Mouse (Mus musculus): ENCODE data around the gene Dock9. TPM values are rescaled to one million over a fixed set of nuclear protein-coding genes. Genes with fewer than 3 reads are reported as not detected.

Gene Dock9
- polyA plus RNA-seq, 1 experiment = 0.04 TPM

DNA sequence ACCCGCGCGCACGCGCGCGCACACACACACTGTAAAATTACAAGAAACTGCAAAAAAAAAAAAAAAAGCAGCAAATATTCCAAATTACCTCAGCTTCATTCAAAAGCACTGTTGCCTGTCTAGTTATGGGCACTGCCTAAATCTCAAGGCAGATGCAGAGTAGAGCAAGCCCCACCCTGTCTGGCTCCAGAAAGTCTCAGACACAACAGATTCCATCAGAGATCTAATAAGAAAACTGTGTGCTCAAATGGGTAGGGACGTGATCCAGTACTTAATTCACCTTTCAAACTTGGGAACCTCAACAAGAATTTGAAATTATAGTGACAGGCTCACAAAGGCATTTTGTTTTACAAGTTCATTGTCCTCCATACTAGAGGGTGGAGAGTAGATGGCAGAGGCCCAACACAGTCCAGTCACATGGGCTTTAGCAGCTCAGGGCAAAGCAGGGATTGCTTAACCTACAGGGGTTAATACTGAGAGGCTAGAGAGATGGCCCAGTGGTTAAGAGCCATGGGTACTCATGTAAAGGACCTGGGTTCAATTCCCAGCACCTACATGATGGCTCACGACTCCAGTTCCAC, 131.9 kb downstream of the Dock9 start:
- Histone ChIP-seq H3K4me3 (replicated peaks) (no peak overlapping the region), H3K27me3 (ENCODE audit: control insufficient read depth) (no peaks in the 10 kb centered on the region), H3K9me3 (ENCODE audit: control insufficient read depth, low read length) (no peaks in the 10 kb centered on the region; the same call in 1 of the 2 replicates), H3K36me3 (ENCODE audit: control insufficient read depth) (no peaks in the 10 kb centered on the region), H3K4me1 (ENCODE audit: control insufficient read depth) (no peaks in the 10 kb centered on the region)
- no peak for TF ChIP-seq GATA1 (IDR thresholded peaks at IDR 0.05; ENCODE audit: low read length)
- TF ChIP-seq TAL1 (IDR thresholded peaks at IDR 0.05; ENCODE audit: low read length) = no peak

DNA sequence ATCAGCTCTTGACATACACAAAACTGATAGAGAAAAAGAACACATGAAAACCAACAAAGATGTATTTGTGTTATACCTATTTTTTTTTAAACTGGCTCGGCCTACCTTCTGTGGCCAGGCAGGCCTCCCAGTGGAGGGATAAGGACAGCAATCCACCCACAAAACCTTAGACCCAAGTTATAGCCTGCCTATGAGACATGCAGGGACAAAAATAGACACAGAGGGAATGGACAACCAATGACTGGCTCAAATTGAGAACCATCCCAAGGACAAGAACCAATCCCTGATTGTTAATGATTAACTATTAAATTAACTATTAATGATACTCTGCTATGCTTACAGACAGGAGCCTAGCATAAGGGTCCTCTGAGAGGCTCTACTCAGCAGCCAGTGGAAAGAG, 133.7 kb downstream of the Dock9 start:
- TF ChIP-seq GATA1 (IDR thresholded peaks at IDR 0.05; ENCODE audit: low read length) (no peak), TAL1 (IDR thresholded peaks at IDR 0.05; ENCODE audit: low read length) (no peak)

DNA sequence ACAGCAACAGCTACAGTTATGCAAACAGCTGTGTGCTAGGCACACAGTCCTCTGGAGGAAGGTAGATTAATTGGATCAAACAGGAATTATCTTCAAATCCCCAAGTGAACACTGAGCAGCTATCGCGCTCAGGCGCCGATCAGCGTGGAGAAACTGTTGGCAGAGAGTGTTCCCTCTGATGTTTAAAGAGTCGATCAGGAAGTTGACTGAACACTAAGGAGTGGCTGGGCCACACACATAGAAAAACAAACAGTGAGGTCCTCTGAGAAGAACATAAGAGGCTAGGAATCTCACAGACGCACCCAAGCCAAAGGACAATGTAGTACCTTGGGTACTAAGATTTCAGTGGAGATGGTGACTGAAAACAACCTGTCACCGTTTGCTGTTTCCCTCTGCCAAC, 136.7 kb downstream of the Dock9 start:
- Histone ChIP-seq H3K4me3 (replicated peaks) (no peak overlapping the region), H3K9me3 (ENCODE audit: control insufficient read depth, low read length) (no peaks in the 10 kb centered on the region; the same call in 1 of the 2 replicates), H3K4me1 (ENCODE audit: control insufficient read depth) (no peaks in the 10 kb centered on the region), H3K27me3 (ENCODE audit: control insufficient read depth) (no peaks in the 10 kb centered on the region), H3K36me3 (ENCODE audit: control insufficient read depth) (no peaks in the 10 kb centered on the region)
- TF ChIP-seq GATA1 (IDR thresholded peaks at IDR 0.05; ENCODE audit: low read length) = no peak

More for the DNA sequence above, 133.7 kb downstream of the Dock9 start:
- Histone ChIP-seq H3K36me3 (ENCODE audit: control insufficient read depth) (no peaks in the 10 kb centered on the region), H3K27me3 (ENCODE audit: control insufficient read depth) (no peaks in the 10 kb centered on the region), H3K4me1 (ENCODE audit: control insufficient read depth) (no peaks in the 10 kb centered on the region), H3K4me3 (replicated peaks) (no peak overlapping the region), H3K9me3 (ENCODE audit: control insufficient read depth, low read length) (no peaks in the 10 kb centered on the region; the same call in 1 of the 2 replicates)

DNA sequence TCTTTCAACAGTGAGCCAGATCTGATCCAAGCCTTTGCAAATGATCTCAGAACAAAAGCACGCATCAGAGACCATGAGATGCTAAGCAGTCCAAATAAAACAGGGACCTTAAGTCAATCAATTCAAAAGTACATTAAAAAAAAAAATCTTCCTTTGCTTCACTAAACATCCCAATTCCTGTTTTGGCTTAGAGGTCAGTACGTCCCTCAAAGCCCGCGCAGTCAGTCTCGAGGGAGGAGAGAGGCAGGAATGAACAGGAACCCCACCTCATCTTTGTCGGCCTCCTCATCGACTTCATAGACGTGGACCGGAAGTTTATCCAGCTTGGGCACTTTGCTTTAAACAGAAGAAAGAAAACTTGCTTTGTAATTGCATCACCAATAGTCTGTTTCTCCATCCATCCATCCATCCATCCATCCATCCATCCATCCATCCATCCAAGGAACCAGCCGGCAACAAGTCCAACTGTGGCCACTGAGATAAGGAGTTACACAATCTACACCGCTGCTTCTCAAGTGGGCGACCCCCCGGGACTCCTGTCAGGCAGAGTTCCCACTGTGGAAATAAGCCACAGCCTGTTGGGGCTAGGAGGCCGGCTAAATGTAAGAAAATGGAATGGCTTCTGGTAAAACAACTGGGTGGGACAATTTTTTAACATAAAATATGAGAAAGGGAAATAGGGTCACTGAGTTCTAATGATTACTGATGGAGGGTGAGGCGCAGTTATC, 137.3 kb downstream of the Dock9 start:
- Histone ChIP-seq H3K27me3 (ENCODE audit: control insufficient read depth) (no peaks in the 10 kb centered on the region), H3K4me3 (replicated peaks) (no peak overlapping the region), H3K9me3 (ENCODE audit: control insufficient read depth, low read length) (no peaks in the 10 kb centered on the region; the same call in 1 of the 2 replicates), H3K36me3 (ENCODE audit: control insufficient read depth) (no peaks in the 10 kb centered on the region), H3K4me1 (ENCODE audit: control insufficient read depth) (no peaks in the 10 kb centered on the region)
- no peak for TF ChIP-seq GATA1 (IDR thresholded peaks at IDR 0.05; ENCODE audit: low read length)
- no peak for TF ChIP-seq TAL1 (IDR thresholded peaks at IDR 0.05; ENCODE audit: low read length)

DNA sequence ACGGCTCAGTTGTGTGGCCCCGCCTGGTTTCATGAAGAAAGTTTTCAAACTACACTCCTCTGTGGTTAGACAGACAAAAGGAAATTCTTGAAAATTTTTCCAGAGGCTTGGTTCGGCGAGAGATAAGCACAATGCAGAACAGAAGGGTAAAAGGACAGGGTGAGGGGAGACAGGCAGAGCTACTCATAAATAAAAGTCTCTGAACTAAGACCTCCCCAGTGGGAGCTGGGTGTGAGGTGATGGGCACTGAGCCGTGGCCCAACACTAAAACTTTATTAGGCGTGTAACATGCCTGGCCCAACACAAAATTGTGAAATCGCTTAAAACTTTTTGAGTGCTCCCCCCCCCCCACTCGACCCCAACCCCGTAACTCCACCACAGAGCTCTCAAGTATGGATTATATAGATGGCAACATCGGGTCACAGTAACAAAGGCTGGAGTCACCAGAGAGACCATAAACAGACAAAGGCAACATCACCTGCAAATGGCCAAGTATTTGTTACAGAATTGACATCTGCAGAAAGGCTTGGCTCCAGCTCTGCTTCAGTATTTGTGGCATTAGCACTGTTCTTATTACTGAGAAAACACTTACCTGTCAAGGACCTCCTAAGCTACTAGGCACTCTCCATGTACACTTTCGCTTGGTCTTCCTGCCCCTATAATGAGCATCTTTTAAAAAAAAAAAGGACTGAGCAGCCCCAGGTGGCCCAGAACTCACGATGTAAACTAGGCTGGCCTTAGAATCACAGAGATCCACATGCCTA, 138.4 kb downstream of the Dock9 start:
- no peaks in the 10 kb centered on the region for H3K27me3 ChIP-seq (ENCODE audit: control insufficient read depth)
- H3K9me3 ChIP-seq (ENCODE audit: control insufficient read depth, low read length) = no peaks in the 10 kb centered on the region; the same call in 1 of the 2 replicates
- no peaks in the 10 kb centered on the region for H3K4me1 ChIP-seq (ENCODE audit: control insufficient read depth)
- H3K36me3 ChIP-seq (ENCODE audit: control insufficient read depth) = no peaks in the 10 kb centered on the region
- TF ChIP-seq GATA1 (IDR thresholded peaks at IDR 0.05; ENCODE audit: low read length) = no peak
- no peak for TF ChIP-seq TAL1 (IDR thresholded peaks at IDR 0.05; ENCODE audit: low read length)
- no peak overlapping the region for H3K4me3 ChIP-seq (replicated peaks)

DNA sequence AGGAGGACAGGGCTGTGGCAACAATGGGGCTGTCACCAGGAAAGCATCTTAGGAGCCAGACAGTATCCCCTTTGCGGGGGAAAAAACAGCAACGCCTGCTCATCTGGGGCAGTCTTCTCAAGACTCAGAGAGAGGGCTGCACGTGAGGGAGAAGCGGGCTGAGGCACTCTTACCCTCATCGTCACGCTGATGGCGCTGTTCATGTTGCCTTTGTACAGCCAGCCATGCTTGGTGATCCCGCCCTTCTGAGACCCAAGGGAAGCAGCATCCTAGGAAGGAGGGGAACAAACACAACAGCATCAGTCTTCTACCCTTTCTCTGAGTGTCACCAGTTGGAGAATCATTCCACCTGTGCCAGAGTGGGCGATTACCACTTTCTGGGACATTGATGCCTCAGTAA, 139.1 kb downstream of the Dock9 start:
- Histone ChIP-seq H3K36me3 (ENCODE audit: control insufficient read depth) (no peaks in the 10 kb centered on the region), H3K4me1 (ENCODE audit: control insufficient read depth) (no peaks in the 10 kb centered on the region), H3K9me3 (ENCODE audit: control insufficient read depth, low read length) (no peaks in the 10 kb centered on the region; the same call in 1 of the 2 replicates), H3K4me3 (replicated peaks) (no peak overlapping the region), H3K27me3 (ENCODE audit: control insufficient read depth) (no peaks in the 10 kb centered on the region)
- TF ChIP-seq GATA1 (IDR thresholded peaks at IDR 0.05; ENCODE audit: low read length) = no peak
- TF ChIP-seq TAL1 (IDR thresholded peaks at IDR 0.05; ENCODE audit: low read length) = no peak

DNA sequence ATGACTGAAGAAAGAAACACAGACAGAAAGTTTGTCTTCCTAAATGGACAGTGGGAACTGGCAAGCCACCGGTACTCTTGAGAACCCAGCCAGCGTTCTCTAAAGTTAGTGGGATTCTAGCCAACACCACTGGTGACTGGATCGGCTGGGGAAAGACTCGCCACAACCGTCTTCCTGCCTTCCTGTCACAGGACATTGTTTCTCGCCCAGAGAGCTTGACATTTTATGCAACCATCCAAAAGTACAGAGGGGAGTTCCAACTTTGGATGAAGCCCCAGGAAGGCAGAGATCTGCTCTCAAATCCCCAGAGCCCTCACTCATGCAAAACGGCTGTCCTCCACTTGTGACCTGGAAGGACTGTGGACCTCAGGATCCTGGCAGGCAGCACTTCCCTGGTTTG, 140.0 kb downstream of the Dock9 start:
- Histone ChIP-seq H3K4me3 (replicated peaks) (no peak overlapping the region), H3K36me3 (ENCODE audit: control insufficient read depth) (no peaks in the 10 kb centered on the region), H3K4me1 (ENCODE audit: control insufficient read depth) (no peaks in the 10 kb centered on the region), H3K27me3 (ENCODE audit: control insufficient read depth) (no peaks in the 10 kb centered on the region), H3K9me3 (ENCODE audit: control insufficient read depth, low read length) (no peaks in the 10 kb centered on the region)
- TF ChIP-seq GATA1 (IDR thresholded peaks at IDR 0.05; ENCODE audit: low read length) (no peak), TAL1 (IDR thresholded peaks at IDR 0.05; ENCODE audit: low read length) (no peak)

DNA sequence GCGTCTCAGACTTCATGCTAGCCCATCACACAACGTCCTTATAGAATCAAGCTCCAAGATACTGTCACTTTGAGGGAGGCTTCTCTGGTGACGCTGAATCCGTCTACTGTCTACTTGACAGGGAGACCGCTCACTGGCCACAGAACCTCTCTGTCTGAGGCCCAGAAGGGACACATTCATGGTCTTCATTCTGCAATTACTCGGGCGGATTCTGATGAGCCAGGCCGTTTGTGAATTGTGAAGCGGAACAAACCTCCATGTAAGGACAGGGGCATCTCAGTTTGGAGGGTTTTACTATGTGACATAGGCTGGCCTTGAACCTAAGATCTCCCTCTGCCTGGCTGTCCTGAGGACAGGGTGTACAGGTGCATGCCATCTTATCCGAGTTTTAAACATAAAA, 140.7 kb downstream of the Dock9 start:
- Histone ChIP-seq H3K4me1 (ENCODE audit: control insufficient read depth) (no peaks in the 10 kb centered on the region), H3K9me3 (ENCODE audit: control insufficient read depth, low read length) (no peaks in the 10 kb centered on the region), H3K36me3 (ENCODE audit: control insufficient read depth) (no peaks in the 10 kb centered on the region), H3K27me3 (ENCODE audit: control insufficient read depth) (no peaks in the 10 kb centered on the region), H3K4me3 (replicated peaks) (no peak overlapping the region)
- no peak for TF ChIP-seq GATA1 (IDR thresholded peaks at IDR 0.05; ENCODE audit: low read length)
- no peak for TF ChIP-seq TAL1 (IDR thresholded peaks at IDR 0.05; ENCODE audit: low read length)

DNA sequence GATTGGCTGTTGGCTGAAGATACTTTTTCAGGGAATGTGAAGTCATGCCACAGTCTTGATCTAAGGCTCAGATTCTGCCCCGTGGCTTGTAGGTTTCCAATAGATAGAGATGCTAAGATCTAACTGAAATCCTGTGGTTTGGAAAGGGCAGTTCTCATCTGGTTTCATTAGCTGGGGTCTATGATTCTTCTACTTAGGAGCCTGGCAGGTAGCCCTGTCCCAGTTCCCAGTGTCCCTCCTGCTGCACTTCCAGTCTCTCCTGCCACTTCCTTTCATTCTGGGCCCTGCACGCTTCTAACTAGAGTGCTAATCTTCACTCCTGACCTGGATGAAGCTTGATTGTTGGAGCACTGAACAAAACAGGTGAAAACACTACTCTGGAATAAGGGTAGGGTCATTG, 142.7 kb downstream of the Dock9 start:
- no peak for TF ChIP-seq TAL1 (IDR thresholded peaks at IDR 0.05; ENCODE audit: low read length)
- TF ChIP-seq GATA1 (IDR thresholded peaks at IDR 0.05; ENCODE audit: low read length) = no peak
- H3K27me3 ChIP-seq (ENCODE audit: control insufficient read depth) = no peaks in the 10 kb centered on the region
- H3K4me3 ChIP-seq (replicated peaks) = no peak overlapping the region
- no peaks in the 10 kb centered on the region for H3K9me3 ChIP-seq (ENCODE audit: control insufficient read depth, low read length)
- no peaks in the 10 kb centered on the region for H3K36me3 ChIP-seq (ENCODE audit: control insufficient read depth)
- H3K4me1 ChIP-seq (ENCODE audit: control insufficient read depth) = no peaks in the 10 kb centered on the region

Measured in erythroblast, embryonic 14.5 days (primary cell).